Mouse (Mus musculus) adrenal gland, postnatal 10 days (tissue): ENCODE results near the gene St6galnac6. TPM values are rescaled to one million over a fixed set of nuclear protein-coding genes. Genes with fewer than 3 reads are reported as not detected.
A peak's percentile ranks its signal among the peaks of the same experiment; 100 is the strongest.

Experiments used
- DNase-seq: peaks from one replicate; pipeline ENCODE4 v3.0.0; 2021; ENCODE audit warnings: mixed read lengths
- total RNA-seq, 2 experiments: library from RNA; stranded (reverse); gene quantifications; 2 replicates each; pipeline ENCODE4 v1.2.3; 2021

St6galnac6 gene
- total RNA-seq, 2 experiments from 2014 or later, result 55.2 to 64.1 TPM

- no peak for DNase-seq
Observed at GRCm38 (mm10) chr2:32585149-32585714, 14.3 kb upstream of the St6galnac6 start.

GRCm38 (mm10) chr2:32586871-32587351, 12.6 kb upstream of the St6galnac6 start, which contains the start of gene St6galnac4:
TSS of gene St6galnac4 (plus strand) at chr2:32587095.
- peak; percentile 95 for DNase-seq

GRCm38 (mm10) chr2:32587731-32588321, 11.7 kb upstream of the St6galnac6 start:
- no peak for DNase-seq

- peak; percentile 65 for DNase-seq
Observed at GRCm38 (mm10) chr2:32589213-32589795, 10.2 kb upstream of the St6galnac6 start.

- DNase-seq, result peak; percentile 47
Observed at GRCm38 (mm10) chr2:32590224-32590623, 9.3 kb upstream of the St6galnac6 start.

GRCm38 (mm10) chr2:32591249-32591648, 8.3 kb upstream of the St6galnac6 start:
- DNase-seq, result no peak

GRCm38 (mm10) chr2:32596725-32597124, 2.8 kb upstream of the St6galnac6 start:
- DNase-seq, result peak; percentile 55

GRCm38 (mm10) chr2:32597248-32597647, 2.3 kb upstream of the St6galnac6 start:
- no peak for DNase-seq

- DNase-seq, result no peak
Observed at GRCm38 (mm10) chr2:32597699-32598098, 1.8 kb upstream of the St6galnac6 start.

GRCm38 (mm10) chr2:32598506-32598905, 1.0 kb upstream of the St6galnac6 start:
- no peak for DNase-seq

GRCm38 (mm10) chr2:32601417-32602065, 2.0 kb downstream of the St6galnac6 start:
- DNase-seq, result peak; percentile 66

GRCm38 (mm10) chr2:32602600-32603054, 3.1 kb downstream of the St6galnac6 start:
- DNase-seq, result peak; percentile 95

- DNase-seq, result no peak
Observed at GRCm38 (mm10) chr2:32604631-32605030, 5.1 kb downstream of the St6galnac6 start.

GRCm38 (mm10) chr2:32606161-32607142, 6.9 kb downstream of the St6galnac6 start:
- peak; percentile 93 for DNase-seq

GRCm38 (mm10) chr2:32607262-32607947, 7.9 kb downstream of the St6galnac6 start:
- DNase-seq, result peak; percentile 61

GRCm38 (mm10) chr2:32608141-32608777, 8.8 kb downstream of the St6galnac6 start:
- peak; percentile 90 for DNase-seq

- no peak for DNase-seq
Observed at GRCm38 (mm10) chr2:32608778-32609435, 9.4 kb downstream of the St6galnac6 start.

- peak; percentile 70 for DNase-seq
Observed at GRCm38 (mm10) chr2:32610610-32611229, 11.2 kb downstream of the St6galnac6 start.

GRCm38 (mm10) chr2:32612274-32612673, 12.8 kb downstream of the St6galnac6 start:
- DNase-seq, result no peak
